Mouse (Mus musculus): ENCODE measurements around the gene Olfr937.

DNA sequence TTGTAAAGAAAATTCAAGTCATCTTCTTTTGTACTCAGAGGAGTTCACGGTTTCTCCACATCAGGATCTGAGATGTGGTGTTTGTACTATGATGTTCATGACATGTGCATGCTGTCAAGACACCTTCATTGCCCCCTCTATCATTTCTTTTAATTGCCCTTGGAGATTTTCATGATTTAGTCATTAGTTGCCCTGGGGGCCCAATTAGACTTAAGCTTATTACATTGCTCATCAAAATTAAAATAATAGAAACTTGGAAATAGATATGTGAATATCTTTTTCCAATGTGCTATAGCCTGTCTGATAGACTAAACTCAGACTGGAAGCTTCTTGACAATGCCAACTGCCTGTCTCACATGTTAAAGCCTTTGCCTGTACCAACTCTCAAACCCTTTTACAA, 41.5 kb downstream of the Olfr937 start, which contains the start of gene Olfr146:
- no peak for TF ChIP-seq CTCF (IDR thresholded peaks at IDR 0.05)
- no peak for TF ChIP-seq EP300 (IDR thresholded peaks at IDR 0.05; ENCODE audit: insufficient read depth, low read depth, low read length)

Data from heart, adult 2 months (tissue).